Mouse (Mus musculus) embryo, embryonic 11 days (tissue): ENCODE measurements at regions not wholly inside any gene's neighbourhood (a gene's known extent, or its start where the extent isn't known, plus 50 kb on each side); places are given as distances from the start of the nearest gene placed in this dataset.

Source experiments
- DNase-seq: peaks from one replicate; pipeline ENCODE4 v3.0.0-alpha.2; 2015

- no peak for DNase-seq
Observed at GRCm38 (mm10) chr3:128110406-128110805, 214.3 kb upstream of the Fam241a start.

DNA sequence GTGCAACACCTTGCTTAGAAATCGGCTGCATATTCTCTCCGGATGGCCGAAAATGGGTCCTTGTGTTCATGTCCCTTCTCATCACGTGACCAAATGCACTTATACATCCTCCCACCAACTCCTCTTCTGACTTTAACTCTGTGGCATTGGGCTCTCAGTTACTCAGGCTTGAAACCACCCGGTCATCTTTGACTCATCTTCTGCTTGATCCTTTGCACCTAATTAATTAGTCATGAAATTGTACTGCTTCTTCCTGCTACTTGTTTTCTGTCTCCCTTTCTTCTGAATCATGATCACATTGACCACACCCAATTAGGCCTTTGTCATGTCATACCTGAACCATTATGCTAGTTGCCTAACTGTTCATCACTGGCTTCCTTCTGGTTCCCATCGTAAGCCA lies 208.4 kb upstream of the Fam241a start:
- DNase-seq = no peak

GRCm38 (mm10) chr3:128093046-128093445 lies 196.9 kb upstream of the Fam241a start:
- no peak for DNase-seq

DNA sequence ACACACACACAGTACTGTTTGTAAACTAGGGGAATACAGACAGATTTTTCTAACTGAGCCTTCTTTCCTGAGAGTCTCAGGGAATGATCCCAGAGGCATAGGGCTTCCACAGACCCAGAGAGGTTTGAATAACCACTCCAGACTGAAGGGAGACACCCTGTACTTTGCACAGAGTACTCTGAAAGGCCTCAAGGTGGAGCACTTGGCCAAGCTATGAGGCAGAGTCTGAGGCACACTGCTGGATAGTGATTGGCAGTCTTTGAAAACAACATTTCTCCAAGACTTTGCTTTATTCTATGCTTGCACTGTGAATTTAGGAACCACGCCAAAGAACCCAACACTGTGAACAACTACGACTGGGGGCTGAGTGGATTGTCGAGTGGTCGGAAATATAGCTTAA lies 192.1 kb upstream of the Fam241a start:
- peak; percentile 73 for DNase-seq

- no peak for DNase-seq
Observed at GRCm38 (mm10) chr3:128087163-128087562, 191.0 kb upstream of the Fam241a start.

GRCm38 (mm10) chr3:128082463-128082862 lies 186.3 kb upstream of the Fam241a start:
- no peak for DNase-seq

DNA sequence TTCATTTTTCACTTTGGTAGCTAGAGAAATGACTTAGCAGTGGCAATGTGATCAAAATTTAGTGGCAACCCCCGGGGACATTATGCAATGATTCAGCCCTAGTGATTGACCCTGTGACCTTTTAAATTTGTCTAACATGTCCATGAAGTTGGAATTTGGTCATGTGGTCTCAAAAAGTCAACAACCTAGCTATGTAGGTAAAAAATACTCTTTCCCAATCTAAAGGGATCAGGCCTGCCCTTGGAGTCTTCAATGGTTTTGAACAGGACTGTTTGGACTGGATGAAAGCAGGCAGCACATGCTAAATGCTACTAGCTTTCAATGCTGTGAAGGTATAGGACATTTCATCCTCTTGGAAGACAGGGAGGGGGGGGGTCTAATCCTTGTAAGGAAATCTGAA lies 185.3 kb upstream of the Fam241a start:
- DNase-seq = no peak

- no peak for DNase-seq
Observed at GRCm38 (mm10) chr3:128067861-128068260, 171.7 kb upstream of the Fam241a start.

DNA sequence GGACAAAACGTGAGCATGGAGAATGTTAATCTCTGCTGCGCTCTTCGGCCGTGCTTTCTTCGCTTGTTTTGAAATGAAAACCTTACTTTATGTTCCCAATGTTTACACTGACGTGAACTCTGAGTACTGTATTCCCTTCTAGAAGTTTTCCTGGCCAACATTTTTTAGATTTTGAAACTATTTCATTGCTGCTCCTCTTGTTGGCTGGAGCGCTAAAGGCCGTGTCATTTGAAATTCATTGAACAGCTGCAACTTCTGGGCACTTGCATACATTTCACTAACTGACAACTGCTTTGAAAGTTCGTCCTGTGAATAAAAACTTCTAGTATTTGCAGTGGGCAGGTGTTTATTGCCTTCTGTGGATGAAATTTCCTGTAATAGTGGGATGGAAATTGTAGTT lies 157.9 kb upstream of the Fam241a start:
- no peak for DNase-seq

DNA sequence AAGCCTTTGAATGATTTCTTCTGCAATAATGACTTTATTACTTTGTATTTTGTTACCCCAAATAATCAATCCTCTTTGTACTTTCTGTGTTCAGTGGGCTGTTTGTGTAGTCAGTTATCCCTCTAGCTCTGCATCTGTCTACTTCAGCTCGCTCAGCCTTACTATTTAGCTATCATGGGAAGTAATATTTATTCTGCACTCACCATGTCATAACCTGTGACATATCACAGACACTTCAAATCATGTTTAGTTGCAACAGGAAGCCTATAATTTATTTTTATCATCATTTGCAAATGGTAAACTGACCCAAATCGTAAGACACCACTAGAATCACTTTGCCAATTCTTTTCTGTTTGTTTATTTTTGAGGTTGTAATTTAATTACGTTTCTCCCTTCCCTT lies 147.6 kb upstream of the Fam241a start:
- DNase-seq = no peak

GRCm38 (mm10) chr3:128040407-128041115 lies 144.4 kb upstream of the Fam241a start:
- DNase-seq = peak; percentile 70

DNA sequence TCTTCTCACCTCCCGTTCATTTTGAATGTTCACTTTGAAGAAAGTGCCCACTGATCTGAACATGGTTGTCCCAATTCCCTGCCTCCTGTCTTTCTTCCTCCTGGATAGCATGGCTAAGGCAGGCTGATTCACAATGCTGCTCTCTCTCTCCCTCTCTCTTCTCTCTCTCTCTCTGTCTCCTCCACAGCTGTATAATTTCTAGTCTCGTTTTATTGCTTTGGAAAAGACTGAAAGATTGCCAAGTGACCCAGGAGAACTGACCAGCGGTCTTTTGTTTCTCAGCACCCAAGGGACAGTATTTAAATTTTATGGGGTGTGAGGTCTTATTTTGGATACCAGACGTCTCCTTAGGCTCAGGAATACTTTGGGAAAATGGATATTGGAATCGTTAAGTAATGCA lies 143.1 kb upstream of the Fam241a start:
- no peak for DNase-seq

- DNase-seq = no peak
Observed at GRCm38 (mm10) chr3:128036538-128036937, 140.4 kb upstream of the Fam241a start.

DNA sequence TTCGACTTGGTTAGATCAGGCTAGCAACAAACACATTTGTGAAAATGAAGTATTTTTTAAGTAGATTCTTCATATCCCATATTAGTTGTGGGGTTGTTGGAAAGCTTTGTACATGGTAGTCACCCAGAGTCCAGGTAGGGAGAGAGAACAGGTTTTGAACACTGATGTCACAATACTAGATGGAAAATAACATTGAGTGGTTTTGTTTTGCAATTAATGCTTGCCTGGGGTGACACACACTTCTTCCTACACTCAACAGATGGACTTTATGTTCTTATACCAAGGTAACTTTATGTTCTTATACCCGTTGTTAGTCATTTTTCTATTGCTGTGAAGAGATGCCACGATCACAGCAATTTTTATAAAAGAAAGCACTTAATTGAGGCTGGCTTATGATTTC lies 134.2 kb upstream of the Fam241a start:
- DNase-seq = no peak

- DNase-seq = no peak
Observed at GRCm38 (mm10) chr3:128029565-128029915, 133.4 kb upstream of the Fam241a start.

GRCm38 (mm10) chr3:128028856-128029564 lies 132.9 kb upstream of the Fam241a start:
- peak; percentile 43 for DNase-seq

DNA sequence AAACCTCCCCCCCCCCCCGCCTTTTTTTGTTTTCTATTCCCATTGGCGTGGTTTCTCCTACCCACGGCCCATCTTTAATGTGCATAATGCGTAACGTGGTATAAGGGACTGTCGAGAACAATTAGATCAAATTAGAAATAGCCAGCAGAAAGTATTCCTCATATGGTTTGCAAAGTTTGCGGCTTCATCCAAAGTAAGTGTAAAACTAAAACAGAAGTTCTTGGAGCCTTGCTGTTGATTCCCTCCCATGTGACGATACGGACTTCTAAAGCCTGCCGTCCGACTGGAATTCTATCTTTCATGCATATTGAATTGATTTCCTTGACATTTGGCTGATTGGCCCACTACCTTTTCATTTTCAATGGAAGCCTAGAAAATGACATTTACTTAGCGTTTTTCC lies 128.7 kb upstream of the Fam241a start:
- DNase-seq = no peak

- no peak for DNase-seq
Observed at GRCm38 (mm10) chr3:128014909-128015308, 118.8 kb upstream of the Fam241a start.

GRCm38 (mm10) chr3:128002905-128003641 lies 106.9 kb upstream of the Fam241a start:
- DNase-seq = no peak

DNA sequence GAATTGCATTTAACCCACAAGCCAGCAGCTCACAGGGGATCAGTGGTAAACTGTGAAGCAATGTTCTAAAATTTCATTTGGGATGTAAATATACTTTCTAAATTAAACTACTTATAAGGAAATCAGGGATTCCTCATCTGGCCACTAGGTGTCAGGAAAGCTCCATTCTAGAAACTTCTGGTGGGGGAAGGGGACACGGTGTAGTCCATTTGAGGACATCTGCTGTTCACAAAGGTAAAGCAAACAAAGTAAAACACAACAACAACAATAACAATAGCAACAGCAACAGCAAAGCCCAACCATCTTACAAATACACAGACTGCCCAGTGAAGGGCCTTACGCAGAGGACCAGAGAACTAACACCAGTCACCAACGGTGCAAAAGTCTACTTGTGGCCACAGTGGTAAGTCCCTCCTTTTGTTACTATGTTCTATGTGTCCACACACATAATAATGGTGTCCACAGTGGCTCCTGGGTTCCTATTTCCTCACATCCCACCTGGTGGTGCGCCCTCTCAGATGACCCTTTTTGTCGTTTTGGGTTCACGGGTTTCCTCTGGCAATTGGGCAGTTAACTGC lies 105.9 kb upstream of the Fam241a start:
- DNase-seq = peak; percentile 71

GRCm38 (mm10) chr3:127995678-127996077 lies 99.6 kb upstream of the Fam241a start:
- no peak for DNase-seq

- no peak for DNase-seq
Observed at GRCm38 (mm10) chr3:127987583-127987982, 91.5 kb upstream of the Fam241a start.

DNA sequence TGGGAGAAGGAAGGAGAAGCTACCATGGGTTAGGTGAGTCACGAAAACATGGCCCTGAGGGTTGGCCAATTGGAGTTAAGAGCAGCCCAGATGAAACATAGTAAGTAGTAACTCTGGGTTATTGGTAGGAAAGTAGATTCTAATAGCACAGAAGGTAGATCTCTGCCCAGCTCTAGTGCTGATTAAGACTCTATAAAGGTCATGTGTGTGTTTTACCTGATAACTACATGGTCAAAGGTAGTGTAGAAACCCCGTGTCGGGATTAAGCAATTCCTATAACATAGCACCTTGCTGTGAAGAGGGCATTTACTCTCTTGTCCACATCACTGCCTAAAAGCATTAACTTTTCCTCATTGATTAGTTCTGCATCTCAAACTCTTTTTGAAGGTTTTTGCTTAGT lies 89.0 kb upstream of the Fam241a start:
- no peak for DNase-seq

DNA sequence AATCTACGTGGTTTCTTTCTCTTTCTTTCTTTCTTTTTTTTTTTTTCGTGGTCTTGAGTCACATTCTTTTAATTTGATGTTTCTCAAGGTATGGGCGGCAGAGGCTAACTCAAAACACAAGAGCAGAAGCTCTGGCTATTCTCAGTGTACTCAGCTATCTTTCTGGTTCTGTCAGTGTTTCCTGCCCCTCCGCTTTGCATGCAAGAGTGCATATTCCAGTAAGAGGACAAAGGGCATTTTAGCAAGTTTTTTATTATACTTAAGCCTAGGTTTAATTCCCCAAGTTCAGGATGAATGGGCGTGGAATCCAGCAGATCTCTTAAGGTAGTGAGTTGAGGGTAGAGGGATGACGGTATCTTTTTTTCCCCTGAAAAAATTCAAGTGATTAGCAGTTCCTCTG lies 81.1 kb upstream of the Fam241a start:
- no peak for DNase-seq
